ENCODE assay signal across 8 mouse cellular contexts in genomic region chr7:58843767-58844445, GRCm38 (mm10).
DNase-seq lines count a peak whose midpoint lies in the region; ATAC-seq lines count a peak whose summit lies in the region.

No protein-coding gene starts in this region.

- peaks cover 26% of the 10 kb centered on the region for H3K4me1 ChIP-seq in hindbrain, embryonic 16.5 days (ENCODE audit: control insufficient read depth, insufficient read depth, low read depth, low read length)
- H3K4me1 ChIP-seq in lung, embryonic 16.5 days (replicated peaks; ENCODE audit: control insufficient read depth, insufficient read depth, low read length): peaks cover 14% of the 10 kb centered on the region

- H3K9ac ChIP-seq in hindbrain, embryonic 16.5 days (ENCODE audit: low read depth, low read length): peak overlapping the region; percentile 57
- peak overlapping the region; percentile 7; the same call in 1 of the 2 replicates for H3K9ac ChIP-seq in lung, embryonic 16.5 days (ENCODE audit: low read length)

- under 1% methylated on average over 9 of the region's 9 CpGs for WGBS in hindbrain, embryonic 16.5 days
- under 1% methylated on average over 9 of the region's 9 CpGs for WGBS in lung, embryonic 16.5 days

- H3K4me2 ChIP-seq in hindbrain, embryonic 16.5 days (ENCODE audit: low read length): peak overlapping the region; percentile 47
- peak overlapping the region; percentile 50 for H3K4me2 ChIP-seq in lung, embryonic 16.5 days (ENCODE audit: low read depth, low read length)

- no peak overlapping the region for H3K4me3 ChIP-seq in hindbrain, embryonic 16.5 days (ENCODE audit: low read length)
- H3K4me3 ChIP-seq in lung, embryonic 16.5 days (ENCODE audit: low read length): peak overlapping the region; percentile 14

- no peaks in the 10 kb centered on the region for H3K27me3 ChIP-seq in hindbrain, embryonic 16.5 days (replicated peaks; ENCODE audit: control insufficient read depth, insufficient read depth, low read length)
- no peaks in the 10 kb centered on the region for H3K27me3 ChIP-seq in lung, embryonic 16.5 days (ENCODE audit: control insufficient read depth, insufficient read depth, low read depth, low read length)

- ATAC-seq in hindbrain, embryonic 16.5 days: peak; percentile 97
- peak; percentile 96 for ATAC-seq in lung, embryonic 16.5 days (ENCODE audit: low read depth)

- peak; percentile 49 for DNase-seq in adrenal gland, adult 8-10 months
- DNase-seq in embryo, embryonic 11 days: peak; percentile 87
- DNase-seq in gastrocnemius, postnatal 14 days: peak; percentile 78
- peak; percentile 84 to 86 for DNase-seq in layer of hippocampus, postnatal 36 days
- peak; percentile 67 for DNase-seq in ovary, adult 18-20 months (ENCODE audit: low spot score)
- peak; percentile 17 to 68 for DNase-seq in urinary bladder, postnatal 36 days (ENCODE audit: low spot score in 2 of 2)

- H3K36me3 ChIP-seq in hindbrain, embryonic 16.5 days (ENCODE audit: control insufficient read depth, insufficient read depth, low read length): no peaks in the 10 kb centered on the region
- H3K36me3 ChIP-seq in lung, embryonic 16.5 days (ENCODE audit: control insufficient read depth, insufficient read depth, low read length): no peaks in the 10 kb centered on the region

- H3K27ac ChIP-seq in hindbrain, embryonic 16.5 days (ENCODE audit: low read depth, low read length): peak overlapping the region; percentile 95
- peak overlapping the region; percentile 28 for H3K27ac ChIP-seq in lung, embryonic 16.5 days (ENCODE audit: low read length)

- intact Hi-C loops in gastrocnemius, postnatal 14 days (cut with DNase I; ENCODE audit: low total_unique reads): no loop called here

- no peaks in the 10 kb centered on the region for H3K9me3 ChIP-seq in hindbrain, embryonic 16.5 days (ENCODE audit: control insufficient read depth, low read length)
- no peaks in the 10 kb centered on the region for H3K9me3 ChIP-seq in lung, embryonic 16.5 days (ENCODE audit: control insufficient read depth, low read length)
